Mouse (Mus musculus) embryo, embryonic 10.5 days (tissue): ENCODE results near the gene Hnrnpul1.
A peak's percentile ranks its signal among the peaks of the same experiment; 100 is the strongest.

ENCODE experiments used
- DNase-seq: peaks from one replicate; pipeline ENCODE4 v3.0.0-alpha.2; 2015; ENCODE audit warnings: low spot score

Hnrnpul1 gene

GRCm38 (mm10) chr7:25689603-25690021 lies 64.9 kb downstream of the Hnrnpul1 start:
- DNase-seq: no peak

- peak; percentile 66 for DNase-seq
Observed at GRCm38 (mm10) chr7:25688810-25689586, 65.6 kb downstream of the Hnrnpul1 start.

- DNase-seq: peak; percentile 39
Observed at GRCm38 (mm10) chr7:25687811-25688401, 66.7 kb downstream of the Hnrnpul1 start.

GRCm38 (mm10) chr7:25686680-25687531 lies 67.7 kb downstream of the Hnrnpul1 start, which contains the start of gene Tgfb1:
Tgfb1 (plus strand) TSS chr7:25687002.
- DNase-seq: peak; percentile 76

GRCm38 (mm10) chr7:25685926-25686470 lies 68.6 kb downstream of the Hnrnpul1 start:
- no peak for DNase-seq

- DNase-seq: no peak
Observed at GRCm38 (mm10) chr7:25684659-25685058, 69.9 kb downstream of the Hnrnpul1 start.

GRCm38 (mm10) chr7:25683474-25684180 lies 70.9 kb downstream of the Hnrnpul1 start:
- DNase-seq: no peak

GRCm38 (mm10) chr7:25681341-25682231 lies 73.0 kb downstream of the Hnrnpul1 start:
- no peak for DNase-seq

GRCm38 (mm10) chr7:25680514-25681258 lies 73.9 kb downstream of the Hnrnpul1 start, which contains the start of gene B9d2:
B9d2 (plus strand) TSS chr7:25680780.
- peak; percentile 97 for DNase-seq

- DNase-seq: peak; percentile 43
Observed at GRCm38 (mm10) chr7:25679971-25680370, 74.6 kb downstream of the Hnrnpul1 start.

- DNase-seq: no peak
Observed at GRCm38 (mm10) chr7:25677013-25677412, 77.5 kb downstream of the Hnrnpul1 start.

GRCm38 (mm10) chr7:25676085-25676781 lies 78.3 kb downstream of the Hnrnpul1 start:
- no peak for DNase-seq

GRCm38 (mm10) chr7:25675405-25675804 lies 79.2 kb downstream of the Hnrnpul1 start:
- no peak for DNase-seq

GRCm38 (mm10) chr7:25674719-25675300 lies 79.7 kb downstream of the Hnrnpul1 start, which contains the start of gene Tmem91:
Tmem91 (minus strand) TSS chr7:25675166.
- no peak for DNase-seq

- no peak for DNase-seq
Observed at GRCm38 (mm10) chr7:25674297-25674696, 80.3 kb downstream of the Hnrnpul1 start.

- no peak for DNase-seq
Observed at GRCm38 (mm10) chr7:25672442-25672841, 82.1 kb downstream of the Hnrnpul1 start.

GRCm38 (mm10) chr7:25671686-25672085 lies 82.9 kb downstream of the Hnrnpul1 start:
- DNase-seq: no peak
